Mouse (Mus musculus) MEL (cell line): ENCODE data around the gene Wt1.

Experiments
- BHLHE40 ChIP-seq: IDR thresholded peaks from 2 replicates; pipeline ENCODE4 v1.6.1; 2012; ENCODE audit warnings: low read depth, mild to moderate bottlenecking, inconsistent platforms, low read length, improper control_type of control experiment, borderline replicate concordance
- CTCF ChIP-seq, 3 experiments: IDR thresholded peaks in 2 of 3; conservative IDR thresholded peaks in 1 of 3; 2 replicates each; pipeline ENCODE4 v1.5.1; 2011 to 2012; ENCODE audit warnings: low read length in 3 of 3, low read depth in 2 of 3, mild to moderate bottlenecking in 2 of 3, improper control_type of control experiment in 1 of 3, inconsistent platforms in 1 of 3, mixed read lengths in 1 of 3, moderate library complexity in 1 of 3; ENCODE audit not compliant: control insufficient read depth in 1 of 3, insufficient read depth in 1 of 3, poor library complexity in 1 of 3, severe bottlenecking in 1 of 3
- JUND ChIP-seq: IDR thresholded peaks from 2 replicates; pipeline ENCODE4 v1.6.1; 2011; ENCODE audit warnings: low read depth, mild to moderate bottlenecking, improper control_type of control experiment, low read length
- MAZ ChIP-seq: IDR thresholded peaks from 2 replicates; pipeline ENCODE4 v1.6.1; 2012; ENCODE audit warnings: low read depth, mild to moderate bottlenecking, inconsistent platforms, low read length, improper control_type of control experiment
- POLR2A ChIP-seq, 2 experiments: IDR thresholded peaks; 2 replicates each; pipeline ENCODE4 v1.6.1; 2011 to 2012; ENCODE audit warnings: low read length in 2 of 2, mild to moderate bottlenecking in 2 of 2, control low read depth in 1 of 2, improper control_type of control experiment in 1 of 2, low read depth in 1 of 2, moderate library complexity in 1 of 2; ENCODE audit not compliant: control insufficient read depth in 1 of 2, insufficient read depth in 1 of 2, poor library complexity in 1 of 2
- SIN3A ChIP-seq: IDR thresholded peaks from 2 replicates; pipeline ENCODE4 v1.6.1; 2012; ENCODE audit warnings: low read length, improper control_type of control experiment, inconsistent platforms
- TCF12 ChIP-seq: IDR thresholded peaks from 2 replicates; pipeline ENCODE4 v1.6.1; 2014; ENCODE audit warnings: low read depth, mild to moderate bottlenecking, inconsistent platforms, low read length, improper control_type of control experiment, moderate library complexity

DNA sequence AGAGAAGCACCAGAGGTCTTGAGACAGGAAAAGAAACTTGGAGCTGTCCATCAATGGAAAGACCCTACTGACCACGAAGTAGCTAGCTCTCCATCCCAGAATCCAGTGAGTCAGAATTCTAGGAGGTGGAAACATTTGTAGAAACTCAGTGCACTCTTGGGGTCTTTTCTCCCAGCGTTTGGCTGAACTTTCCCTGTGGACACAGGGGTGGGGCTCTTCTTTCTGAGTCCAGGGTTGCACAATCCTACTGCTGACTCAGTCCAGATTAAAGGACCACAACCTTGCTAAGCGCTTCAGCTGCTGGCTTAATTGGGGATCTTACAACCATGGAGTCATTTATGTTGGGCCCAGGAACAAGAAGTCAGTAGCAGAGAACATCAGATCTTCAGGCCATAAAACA, 41.8 kb downstream of the Wt1 start:
- no peak for TF ChIP-seq CTCF (IDR thresholded peaks at IDR 0.05 in 2 of 3, conservative IDR thresholded peaks at IDR 0.05 in 1 of 3; ENCODE audit: control insufficient read depth in 1 of 3, insufficient read depth in 1 of 3, low read depth in 2 of 3, low read length in 3 of 3, poor library complexity in 1 of 3, severe bottlenecking in 1 of 3)
- no peak for TF ChIP-seq TCF12
- no peak for TF ChIP-seq BHLHE40
- TF ChIP-seq MAZ, result no peak
- no peak for TF ChIP-seq JUND
- no peak for TF ChIP-seq SIN3A
- no peak for TF ChIP-seq POLR2A (IDR thresholded peaks at IDR 0.05; ENCODE audit: control insufficient read depth in 1 of 2, insufficient read depth in 1 of 2, low read depth in 1 of 2, low read length in 2 of 2, poor library complexity in 1 of 2)
